ENCODE assay signal across 13 mouse cellular contexts in the genomic region with DNA sequence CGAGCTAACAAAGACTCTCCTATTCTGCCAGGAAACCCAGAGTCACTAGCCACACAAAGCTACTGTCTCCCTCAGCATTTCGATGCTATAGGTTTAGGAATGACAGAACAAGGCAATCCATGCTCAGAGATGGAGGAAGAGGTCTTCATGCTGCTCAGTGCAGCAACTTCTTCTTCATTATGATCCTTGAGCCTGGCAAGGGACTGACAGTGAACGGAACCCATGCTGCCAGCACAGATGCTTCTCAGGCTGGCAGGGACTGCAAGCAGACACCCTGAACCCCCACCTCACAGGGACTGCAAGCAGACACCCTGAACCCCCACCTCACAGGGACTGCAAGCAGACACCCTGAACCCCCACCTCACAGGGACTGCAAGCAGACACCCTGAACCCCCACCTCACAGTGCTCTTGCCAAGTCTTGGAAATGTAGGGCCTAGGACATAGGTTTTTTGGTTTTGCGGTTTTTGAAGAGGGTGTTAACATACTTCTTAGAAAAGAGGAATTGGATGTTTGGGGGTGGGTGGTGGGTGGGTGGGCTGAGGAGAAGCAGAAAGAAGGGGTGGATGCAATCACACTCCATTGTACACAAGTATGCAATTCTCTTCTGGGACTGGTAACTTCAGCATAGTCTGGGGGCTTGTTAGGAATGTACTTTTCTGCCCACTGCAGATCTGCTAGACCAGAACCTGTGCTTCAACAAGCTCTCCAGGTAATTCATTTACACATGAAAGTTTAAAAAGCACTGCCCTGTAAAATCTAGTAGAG.
"Had no signal": no experiment of that assay in that cellular context is flagged by ENCODE, and none has a peak within 500 bp of the region (broad histone marks: within the 10 kb centered on the region; RNA-seq: fewer than 3 reads in every experiment).

No protein-coding gene starts in this region.

- ATAC-seq: intestine, embryonic 16.5 days; midbrain, embryonic 15.5 days had no signal

- H3K27me3 ChIP-seq: liver, embryonic 15.5 days; lung, embryonic 15.5 days; megakaryocyte, embryonic 14.5 days; midbrain, embryonic 15.5 days had no signal

- H3K27ac ChIP-seq: limb, embryonic 10.5 days; liver, embryonic 15.5 days; lung, embryonic 15.5 days; midbrain, embryonic 15.5 days had no signal

- DNase-seq: kidney, adult 9 months; lung, postnatal 36 days; right cerebral cortex, adult 18-20 months; right cerebral cortex, postnatal 25 days; thymus, postnatal 4 days had no signal

- H3K4me2 ChIP-seq: liver, embryonic 11.5 days; liver, embryonic 15.5 days; lung, embryonic 15.5 days; midbrain, embryonic 11.5 days; midbrain, embryonic 15.5 days had no signal

- H3K36me3 ChIP-seq: limb, embryonic 10.5 days; liver, embryonic 15.5 days; lung, embryonic 15.5 days; midbrain, embryonic 15.5 days had no signal

- H3K4me3 ChIP-seq: limb, embryonic 10.5 days; liver, embryonic 15.5 days; lung, embryonic 15.5 days; megakaryocyte, embryonic 14.5 days; midbrain, embryonic 15.5 days had no signal

- H3K9ac ChIP-seq: liver, embryonic 15.5 days; lung, embryonic 15.5 days; midbrain, embryonic 15.5 days had no signal

- H3K9me3 ChIP-seq: limb, embryonic 10.5 days; liver, embryonic 15.5 days; lung, embryonic 15.5 days; megakaryocyte, embryonic 14.5 days; midbrain, embryonic 15.5 days had no signal

- H3K4me1 ChIP-seq: limb, embryonic 10.5 days; midbrain, embryonic 15.5 days had no signal
